Mouse (Mus musculus) kidney, postnatal 4 days (tissue): Measurements from ENCODE around the gene Krtap15.

ENCODE experiments used
- DNase-seq, 2 experiments: peaks; one replicate each; pipeline ENCODE4 v3.0.0; 2021; ENCODE audit warnings: mixed read lengths in 2 of 2

Krtap15 gene

DNA sequence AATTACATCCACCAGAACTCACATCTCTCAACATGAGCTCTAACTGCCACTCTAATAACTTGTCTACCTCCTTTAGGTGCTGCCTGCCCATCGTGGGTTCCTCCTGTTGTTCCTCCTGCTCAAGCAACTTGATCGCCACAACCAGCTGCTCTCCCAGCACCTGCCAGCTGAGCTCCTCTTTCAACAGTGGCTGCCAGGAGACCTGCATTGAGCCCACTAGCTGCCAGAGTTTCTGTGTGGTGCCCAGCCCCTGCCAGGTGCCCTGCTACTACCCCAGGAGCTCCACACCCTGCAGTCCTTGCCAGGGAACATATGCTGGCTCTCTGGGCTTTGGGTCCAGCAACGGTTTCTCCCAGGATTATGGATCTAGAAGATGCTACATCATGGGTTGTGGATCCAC, at the start of gene Krtap15:
Krtap15 (plus strand) TSS at position 150 of the 400 bp plus-strand sequence.
- DNase-seq, result no peak

DNA sequence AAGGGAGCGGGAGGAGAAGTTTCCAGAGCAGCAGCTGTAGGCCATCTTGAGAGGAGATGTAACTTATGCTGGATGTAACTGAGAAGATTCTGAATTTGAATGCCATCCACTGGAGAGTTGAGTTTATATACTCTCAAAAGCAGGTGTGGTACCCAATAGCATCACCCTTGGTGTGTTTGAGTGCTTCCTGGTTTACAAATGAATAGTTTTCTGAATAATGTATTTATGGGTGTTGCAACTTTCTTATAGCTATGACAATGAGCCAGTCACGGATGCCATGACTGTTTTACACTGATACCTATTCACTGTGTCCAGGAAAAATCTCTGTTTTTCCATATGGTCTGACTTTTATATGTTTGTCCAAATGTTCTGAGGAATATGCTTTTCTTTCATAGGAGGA, 45.9 kb upstream of the Krtap15 start, which contains the start of gene 2310057N15Rik:
2310057N15Rik (minus strand) TSS at position 101 of the 400 bp plus-strand sequence.
- no peak for DNase-seq

DNA sequence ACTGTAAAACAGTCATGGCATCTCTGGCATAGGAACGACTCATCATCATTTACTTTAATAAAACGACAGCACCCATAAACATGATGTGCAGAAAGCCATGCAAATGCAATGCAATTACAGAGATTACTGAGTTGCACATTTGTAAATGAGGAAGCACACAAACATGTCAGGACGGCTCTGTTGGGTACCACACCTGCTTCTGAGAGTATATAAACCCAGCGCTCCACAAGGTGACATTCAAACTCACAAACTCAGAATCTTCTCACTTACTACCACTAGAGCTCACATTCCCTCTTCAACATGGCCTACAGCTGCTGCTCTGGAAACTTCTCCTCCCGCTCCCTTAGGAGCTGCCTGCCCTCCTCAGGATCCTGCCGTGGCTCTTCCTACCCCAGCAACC, 42.4 kb upstream of the Krtap15 start, which contains the start of gene Gm5965:
Gm5965 (plus strand) TSS at position 301 of the 400 bp plus-strand sequence.
- no peak for DNase-seq

DNA sequence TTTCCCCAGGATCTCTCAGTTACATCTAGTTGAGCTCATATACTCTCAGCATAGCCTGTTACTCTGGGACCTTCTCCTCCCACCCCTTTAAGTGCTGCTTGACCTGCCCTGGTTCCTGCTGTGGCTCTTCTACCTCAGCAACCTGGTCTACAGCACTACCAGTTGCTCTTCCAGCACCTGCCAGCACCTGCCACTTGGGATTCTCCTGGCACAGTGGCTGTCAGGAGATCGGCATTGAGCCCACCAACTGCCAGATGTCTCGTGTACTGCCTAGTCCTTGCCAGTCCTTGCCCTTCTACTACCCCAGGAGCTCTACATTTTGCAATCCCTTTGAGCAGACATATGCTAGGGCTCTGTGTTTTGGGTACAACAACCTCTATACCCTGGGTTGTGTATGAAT, 33.2 kb upstream of the Krtap15 start:
- DNase-seq, result no peak

DNA sequence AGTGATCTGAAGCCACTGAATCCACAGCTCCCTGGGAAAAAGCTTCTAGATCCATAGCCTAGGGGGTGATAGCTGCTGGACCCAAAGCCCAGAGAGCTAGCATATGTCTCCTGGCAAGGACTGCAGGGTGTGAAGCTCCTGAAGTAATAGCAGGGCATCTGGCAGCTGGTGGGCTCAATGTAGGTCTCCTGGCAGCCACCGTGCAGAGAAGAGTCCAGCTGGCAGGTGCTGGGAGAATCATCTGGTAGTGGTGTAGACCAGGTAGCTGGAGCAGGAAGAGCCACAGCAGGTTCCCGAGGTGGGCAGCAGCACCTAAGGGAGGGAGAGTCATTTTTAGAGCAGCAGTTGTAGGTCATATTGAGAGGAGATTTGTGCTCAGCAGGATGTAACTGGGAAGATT, 8.2 kb upstream of the Krtap15 start, which contains the start of gene Gm20741:
Gm20741 (minus strand) TSS at position 394 of the 400 bp plus-strand sequence.
- no peak for DNase-seq

DNA sequence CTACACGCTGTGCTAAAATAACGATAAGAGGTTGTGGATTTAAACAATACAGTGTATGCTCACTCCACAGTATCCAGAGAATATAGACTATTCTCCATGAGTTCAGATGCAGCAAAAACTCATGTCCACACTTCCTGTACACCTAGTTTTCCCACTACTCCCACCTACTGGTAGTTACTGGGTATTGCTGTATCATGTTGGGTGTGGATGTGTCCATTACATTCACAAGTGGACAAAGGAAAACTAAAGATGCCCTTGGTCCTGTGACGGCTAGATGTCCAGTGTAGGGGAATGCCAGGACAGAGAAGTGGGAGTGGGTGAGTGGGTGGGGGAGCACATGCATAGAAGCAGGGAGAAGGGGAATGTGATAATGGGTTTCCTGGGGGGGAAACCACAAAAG, 3.7 kb downstream of the Krtap15 start:
- no peak for DNase-seq

DNA sequence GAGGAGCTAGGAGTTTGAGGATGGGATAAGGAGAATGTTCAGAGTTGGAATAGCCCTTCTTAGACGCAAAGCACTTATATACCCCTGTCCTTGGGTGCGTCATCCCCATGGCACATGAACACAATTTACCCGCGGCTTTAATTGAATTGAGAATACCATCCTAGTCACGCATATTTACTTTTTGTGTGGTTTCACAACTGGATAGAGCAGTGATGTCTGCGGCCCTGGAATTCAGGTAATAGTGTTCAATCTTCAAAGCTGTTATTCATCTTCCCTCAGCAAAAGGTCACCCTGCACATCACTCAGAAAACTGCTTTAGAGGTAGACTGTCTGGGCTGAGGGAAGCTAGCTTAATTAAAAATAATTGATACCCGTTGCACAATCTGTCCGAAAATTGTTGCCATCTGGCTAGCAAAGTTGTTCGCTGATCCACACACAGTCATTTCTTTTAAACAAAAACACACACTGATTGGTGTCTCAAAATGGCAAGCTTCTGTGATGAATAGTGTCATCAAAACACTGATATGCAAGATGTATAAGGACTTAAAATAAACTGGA, 6.2 kb downstream of the Krtap15 start, which contains the start of gene Krtap14:
Krtap14 (minus strand) TSS at position 51 of the 558 bp plus-strand sequence.
- no peak for DNase-seq

DNA sequence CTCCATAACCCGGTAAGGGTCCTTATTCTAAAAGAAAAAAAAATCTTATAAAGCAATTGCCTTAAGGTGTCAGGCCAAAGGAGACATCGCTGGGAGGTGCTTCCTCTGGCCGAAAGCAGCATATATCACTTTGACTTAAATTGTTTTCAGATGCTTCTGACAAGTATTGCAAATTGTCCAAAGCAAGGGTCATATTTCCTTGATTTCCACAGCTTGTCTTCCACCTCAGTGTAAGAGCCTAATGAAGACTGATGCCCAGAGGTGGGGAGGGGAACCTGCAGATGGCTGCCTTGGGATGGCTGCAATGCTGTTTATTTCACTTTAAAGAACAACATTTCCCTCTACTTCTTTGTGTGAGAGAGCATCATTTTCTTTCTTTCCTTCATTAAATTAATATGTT, 7.0 kb downstream of the Krtap15 start:
- no peak for DNase-seq

DNA sequence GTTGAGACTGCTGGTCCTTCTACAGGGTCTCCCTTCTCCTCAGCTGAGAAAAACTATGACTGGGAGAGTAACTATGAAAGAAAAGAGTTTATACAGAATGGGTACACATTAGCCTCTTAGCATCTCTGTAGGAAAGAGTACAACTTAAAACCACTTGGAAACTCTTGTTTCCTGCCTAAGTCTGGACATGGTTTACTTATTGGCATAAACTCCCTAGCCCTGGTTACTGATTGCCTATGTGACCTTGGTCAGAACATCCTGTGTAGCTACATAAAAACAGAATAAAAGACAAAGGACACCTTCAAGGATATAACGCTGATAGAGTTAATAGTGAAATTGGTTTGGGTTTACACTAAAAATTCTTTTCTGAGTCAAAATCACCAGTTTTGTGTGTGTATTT, 27.3 kb downstream of the Krtap15 start:
- no peak for DNase-seq

DNA sequence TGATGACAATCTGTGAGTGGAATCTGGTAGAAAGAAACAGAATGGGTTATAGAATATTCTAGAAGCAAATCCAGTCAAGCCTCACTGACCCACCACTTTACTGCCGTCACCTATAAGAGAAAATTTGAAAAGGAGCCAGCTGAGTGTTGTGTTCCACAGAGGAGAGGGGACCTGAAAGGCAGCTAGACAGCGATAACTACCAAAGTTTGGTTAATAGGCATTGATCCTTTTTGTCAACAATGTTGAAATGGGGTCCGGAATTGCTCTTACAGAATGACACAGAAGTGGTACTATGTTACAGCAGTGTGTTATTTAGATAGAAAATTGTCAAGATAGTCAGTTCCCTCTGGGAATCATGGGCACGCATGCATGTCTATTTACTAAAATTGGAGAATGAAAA, 28.5 kb downstream of the Krtap15 start:
- DNase-seq, result no peak

DNA sequence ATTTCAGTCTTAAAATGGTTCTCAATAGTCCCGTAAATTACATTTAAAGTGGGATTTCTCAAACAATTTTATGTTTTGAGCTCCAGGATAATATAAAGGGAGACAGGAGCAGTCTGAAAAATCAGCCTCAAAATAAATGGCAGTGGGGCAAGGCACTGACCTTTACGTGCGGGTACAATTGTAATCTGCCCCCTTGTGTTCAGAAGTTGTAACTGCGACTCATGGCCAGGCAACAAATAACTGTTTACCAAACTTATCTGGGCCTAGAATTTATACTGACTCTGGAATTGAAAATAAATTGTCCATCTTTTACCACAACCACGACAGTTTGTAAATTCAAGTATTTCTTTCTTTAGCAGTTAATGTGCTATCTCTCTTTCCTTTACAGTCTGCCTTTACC, 31.4 kb downstream of the Krtap15 start:
- peak; percentile 5 to 36 for DNase-seq

DNA sequence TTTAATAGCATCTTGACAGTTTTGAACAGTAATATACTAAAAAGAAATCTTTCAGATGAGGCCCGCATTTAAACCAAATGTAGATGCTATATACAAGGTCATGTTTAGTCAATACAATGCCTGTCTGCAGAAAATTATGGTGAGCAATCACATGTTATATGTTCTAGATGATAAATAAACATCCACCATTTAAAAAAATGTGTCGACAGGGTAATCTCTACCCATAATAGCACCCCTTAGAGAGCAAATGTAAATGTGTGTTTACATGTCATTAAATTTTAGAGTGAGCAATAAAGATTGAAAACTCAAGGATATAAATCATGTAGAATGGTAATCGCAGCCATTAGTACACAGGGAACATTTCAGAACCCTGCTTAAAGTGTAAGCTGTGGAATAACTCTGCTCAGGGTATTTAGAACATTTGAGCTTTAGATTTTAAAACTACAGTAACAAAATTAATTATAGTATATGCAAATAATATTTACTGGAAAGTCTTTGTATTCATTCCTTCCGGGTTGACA, 44.9 kb downstream of the Krtap15 start:
- DNase-seq, result no peak

DNA sequence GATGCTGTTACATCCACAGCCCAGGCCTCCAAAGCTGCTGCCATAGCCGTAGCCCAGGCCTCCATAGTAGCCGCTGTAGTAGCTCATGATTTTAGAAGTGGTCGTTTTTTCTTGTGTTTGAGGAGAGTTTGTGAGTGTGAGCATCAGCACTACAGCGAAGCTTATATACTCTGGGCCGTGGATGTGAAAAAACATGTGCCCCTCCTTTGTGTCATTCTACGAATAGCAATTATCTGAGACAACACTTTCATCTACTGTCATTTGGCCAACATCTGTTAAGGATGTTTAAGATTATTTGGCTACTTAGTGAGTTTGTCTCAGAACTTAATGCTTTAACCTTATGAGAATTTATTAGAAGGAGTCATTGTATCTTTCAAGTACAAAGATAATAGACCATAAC, 49.3 kb downstream of the Krtap15 start, which contains the start of gene Krtap19-1:
Krtap19-1 (minus strand) TSS at position 101 of the 400 bp plus-strand sequence.
- DNase-seq, result no peak

DNA sequence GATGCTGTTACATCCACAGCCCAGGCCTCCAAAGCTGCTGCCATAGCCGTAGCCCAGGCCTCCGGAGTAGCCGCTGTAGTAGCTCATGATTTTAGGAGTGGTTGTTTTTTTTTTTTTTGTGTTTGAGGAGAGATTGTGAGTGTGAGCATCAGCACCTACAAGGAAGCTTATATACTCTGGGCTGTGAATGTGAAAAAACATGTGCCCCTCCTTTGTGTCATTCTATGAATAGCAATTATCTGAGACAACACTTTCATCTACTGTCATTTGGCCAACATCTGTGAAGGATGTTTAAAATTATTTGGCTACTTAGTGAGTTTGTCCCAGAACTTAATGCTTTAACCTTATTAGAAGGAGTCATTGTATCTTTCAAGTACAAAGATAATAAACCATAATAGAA, 54.2 kb downstream of the Krtap15 start, which contains the start of gene Krtap19-2:
Krtap19-2 (minus strand) TSS at position 101 of the 400 bp plus-strand sequence.
- DNase-seq, result no peak

DNA sequence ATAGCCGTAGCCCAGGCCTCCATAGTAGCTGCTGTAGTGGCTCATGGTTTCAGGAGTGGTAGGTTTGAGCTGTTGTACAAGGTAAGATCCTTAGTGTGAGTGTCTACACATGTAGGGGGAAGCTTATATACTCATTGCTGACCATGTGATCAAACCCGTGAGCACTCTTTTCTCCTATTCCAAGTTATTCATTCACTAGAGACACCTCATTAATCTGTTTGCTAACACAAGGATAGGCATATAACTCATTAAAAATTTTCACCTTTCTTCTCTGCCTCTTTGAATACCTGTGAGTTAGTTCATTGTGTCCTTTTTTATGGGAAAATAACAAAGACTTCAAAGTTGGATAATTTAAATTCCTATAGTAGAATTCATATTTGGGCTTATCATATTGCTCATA, 57.9 kb downstream of the Krtap15 start, which contains the start of gene Krtap19-3:
Krtap19-3 (minus strand) TSS at position 101 of the 400 bp plus-strand sequence.
- no peak for DNase-seq
